Mouse (Mus musculus) c-Kit-positive CD71-positive TER-119-negative erythroid progenitor cells, embryonic 14.5 days (primary cell): Measurements from ENCODE around the gene Vasn.

Experiments used
- DNase-seq: peaks from one replicate; pipeline ENCODE4 v3.0.0-alpha.2; 2013; ENCODE audit warnings: low read depth

Gene Vasn

GRCm38 (mm10) chr16:4643670-4644419, 4.1 kb downstream of the Vasn start:
- DNase-seq, result no peak

- no peak for DNase-seq
These were observed 6.1 kb downstream of the Vasn start for GRCm38 (mm10) chr16:4645867-4646266.

GRCm38 (mm10) chr16:4646831-4647230, 7.1 kb downstream of the Vasn start:
- no peak for DNase-seq

GRCm38 (mm10) chr16:4647651-4648141, 8.0 kb downstream of the Vasn start:
- DNase-seq, result no peak

- no peak for DNase-seq
These were observed 8.8 kb downstream of the Vasn start for GRCm38 (mm10) chr16:4648416-4649023.

GRCm38 (mm10) chr16:4649211-4649610, 9.5 kb downstream of the Vasn start:
- DNase-seq, result no peak

- DNase-seq, result no peak
These were observed 10.0 kb downstream of the Vasn start for GRCm38 (mm10) chr16:4649692-4650091.

- DNase-seq, result no peak
These were observed 10.4 kb downstream of the Vasn start for GRCm38 (mm10) chr16:4650161-4650560.

- no peak for DNase-seq
These were observed 11.3 kb downstream of the Vasn start for GRCm38 (mm10) chr16:4651081-4651480.

- DNase-seq, result no peak
These were observed 11.9 kb downstream of the Vasn start for GRCm38 (mm10) chr16:4651624-4652023.

GRCm38 (mm10) chr16:4652707-4653416, 13.1 kb downstream of the Vasn start:
- no peak for DNase-seq

GRCm38 (mm10) chr16:4654706-4655105, 15.0 kb downstream of the Vasn start:
- no peak for DNase-seq

GRCm38 (mm10) chr16:4655251-4655734, 15.6 kb downstream of the Vasn start:
- no peak for DNase-seq

GRCm38 (mm10) chr16:4655764-4656570, 16.2 kb downstream of the Vasn start:
- DNase-seq, result no peak

- DNase-seq, result no peak
These were observed 16.9 kb downstream of the Vasn start for GRCm38 (mm10) chr16:4656571-4657081.

GRCm38 (mm10) chr16:4658781-4659245, 19.1 kb downstream of the Vasn start:
- no peak for DNase-seq

GRCm38 (mm10) chr16:4659326-4659725, 19.6 kb downstream of the Vasn start:
- DNase-seq, result no peak

GRCm38 (mm10) chr16:4661605-4662004, 21.9 kb downstream of the Vasn start:
- DNase-seq, result no peak

GRCm38 (mm10) chr16:4663806-4664205, 24.1 kb downstream of the Vasn start:
- no peak for DNase-seq

- no peak for DNase-seq
These were observed 26.0 kb downstream of the Vasn start for GRCm38 (mm10) chr16:4665726-4666125.

- DNase-seq, result peak; percentile 81
These were observed 27.6 kb downstream of the Vasn start for GRCm38 (mm10) chr16:4667190-4667808.
